Mouse (Mus musculus): Measurements from ENCODE around the gene Ifnar1.

GRCm38 (mm10) chr16:91517020-91517419 lies 32.0 kb downstream of the Ifnar1 start:
- TF ChIP-seq GATA1 (IDR thresholded peaks at IDR 0.05; ENCODE audit: low read length) (no peak), TAL1 (IDR thresholded peaks at IDR 0.05; ENCODE audit: low read length) (no peak)
